Mouse (Mus musculus): ENCODE results near the gene Hsd11b1. TPM values are rescaled to one million over a fixed set of nuclear protein-coding genes. Genes with fewer than 3 reads are reported as not detected.
"Not testable (repeated sequence)": the region's sequence is repeated elsewhere in the genome, so short reads cannot be mapped to it uniquely, and the experiment has no call there.

Hsd11b1 gene
- polyA plus RNA-seq, 1 experiment: 3.1 TPM

DNA sequence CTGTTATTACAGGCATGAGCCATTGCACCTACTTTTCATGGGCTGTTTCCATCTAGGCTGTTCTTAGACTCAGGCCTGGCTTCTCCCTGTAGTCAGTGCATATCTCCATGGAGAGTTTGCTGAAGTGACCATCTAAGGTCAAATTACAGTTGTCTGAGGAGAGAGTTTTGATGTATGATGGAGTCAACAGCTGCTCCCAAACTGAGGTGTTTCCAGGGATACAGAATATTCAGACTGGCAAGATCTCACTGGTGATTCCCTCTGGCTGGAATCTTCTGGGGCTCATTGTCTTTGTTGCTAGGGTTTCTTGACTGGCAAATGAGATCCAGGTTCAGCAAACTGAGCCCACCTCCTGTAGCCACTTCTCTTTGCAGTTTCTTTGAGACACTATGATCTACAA lies 26.8 kb upstream of the Hsd11b1 start:
- no peak for TF ChIP-seq CTCF (IDR thresholded peaks at IDR 0.05; ENCODE audit: extremely low read depth, insufficient read length, insufficient replicate concordance, low read depth, low read length)
- no peak for TF ChIP-seq POLR2A (IDR thresholded peaks at IDR 0.05; ENCODE audit: low read depth, low read length)
- no peaks in the 10 kb centered on the region for H3K27me3 ChIP-seq (ENCODE audit: control insufficient read depth, insufficient read depth, low read length)
- no peak overlapping the region for H3K4me3 ChIP-seq (ENCODE audit: low read depth, low read length)
- no peaks in the 10 kb centered on the region for H3K36me3 ChIP-seq (ENCODE audit: control insufficient read depth, insufficient read depth, low read length)
- H3K27ac ChIP-seq (ENCODE audit: insufficient read depth, low read depth, low read length): no peak overlapping the region
- peaks cover 10% of the 10 kb centered on the region; the same call in 1 of the 2 replicates for H3K4me1 ChIP-seq (ENCODE audit: control insufficient read depth, insufficient read depth, insufficient read length, low read length)

DNA sequence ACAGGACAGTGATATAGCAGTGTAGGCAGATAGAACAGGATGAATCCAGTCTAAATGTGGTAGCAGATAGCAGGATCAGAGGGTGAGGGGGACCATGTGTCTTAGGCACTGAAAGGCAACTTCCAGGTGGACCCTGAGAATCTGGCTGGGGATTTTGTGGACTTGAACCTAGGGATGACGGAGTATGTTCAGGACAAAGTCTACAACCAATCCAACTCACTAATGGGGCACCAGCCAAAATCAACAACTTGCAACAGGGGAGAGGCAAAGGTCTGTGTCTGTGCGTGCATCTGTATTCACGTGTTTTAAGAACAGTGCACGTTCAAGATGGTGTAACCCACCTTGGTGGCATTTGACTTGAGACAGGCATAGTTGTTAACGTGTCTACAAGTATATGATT lies 26.0 kb upstream of the Hsd11b1 start:
- H3K36me3 ChIP-seq (ENCODE audit: control insufficient read depth, insufficient read depth, low read length): no peaks in the 10 kb centered on the region
- peaks cover 10% of the 10 kb centered on the region; the same call in 1 of the 2 replicates for H3K4me1 ChIP-seq (ENCODE audit: control insufficient read depth, insufficient read depth, insufficient read length, low read length)
- no peak overlapping the region for H3K4me3 ChIP-seq (ENCODE audit: low read depth, low read length)
- no peaks in the 10 kb centered on the region for H3K27me3 ChIP-seq (ENCODE audit: control insufficient read depth, insufficient read depth, low read length)
- TF ChIP-seq POLR2A (IDR thresholded peaks at IDR 0.05; ENCODE audit: low read depth, low read length) (no peak), CTCF (IDR thresholded peaks at IDR 0.05; ENCODE audit: extremely low read depth, insufficient read length, insufficient replicate concordance, low read depth, low read length) (no peak)
- no peak overlapping the region for H3K27ac ChIP-seq (ENCODE audit: insufficient read depth, low read depth, low read length)
- WGBS: 33% methylated on average over 5 of the region's 5 CpGs

DNA sequence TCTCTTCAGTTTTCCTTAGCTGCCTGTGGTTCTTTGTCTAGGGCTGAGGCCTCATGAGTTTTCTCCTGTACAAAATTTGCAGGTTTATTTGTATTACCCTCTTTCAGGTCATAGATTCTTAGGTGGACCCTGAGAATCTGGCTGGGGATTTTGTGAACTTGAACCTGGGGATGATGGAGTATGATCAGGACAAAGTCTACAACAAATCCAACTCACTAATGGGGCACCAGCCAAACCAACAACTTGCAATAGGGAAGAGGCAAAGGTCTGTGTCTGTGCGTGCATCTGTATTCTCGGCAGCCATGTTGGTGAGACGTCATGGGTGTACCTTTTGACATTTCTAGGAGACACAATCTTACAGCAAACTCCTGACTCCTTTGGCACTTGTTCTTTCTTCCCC lies 25.2 kb upstream of the Hsd11b1 start:
- no peaks in the 10 kb centered on the region for H3K36me3 ChIP-seq (ENCODE audit: control insufficient read depth, insufficient read depth, low read length)
- no peak overlapping the region for H3K27ac ChIP-seq (ENCODE audit: insufficient read depth, low read depth, low read length)
- no peak overlapping the region for H3K4me3 ChIP-seq (ENCODE audit: low read depth, low read length)
- H3K4me1 ChIP-seq (ENCODE audit: control insufficient read depth, insufficient read depth, insufficient read length, low read length): peaks cover 12% of the 10 kb centered on the region; the same call in 1 of the 2 replicates
- TF ChIP-seq CTCF (IDR thresholded peaks at IDR 0.05; ENCODE audit: extremely low read depth, insufficient read length, insufficient replicate concordance, low read depth, low read length): no peak
- TF ChIP-seq POLR2A (IDR thresholded peaks at IDR 0.05; ENCODE audit: low read depth, low read length): no peak
- 59% methylated on average over 3 of the region's 3 CpGs for WGBS
- no peaks in the 10 kb centered on the region for H3K27me3 ChIP-seq (ENCODE audit: control insufficient read depth, insufficient read depth, low read length)

DNA sequence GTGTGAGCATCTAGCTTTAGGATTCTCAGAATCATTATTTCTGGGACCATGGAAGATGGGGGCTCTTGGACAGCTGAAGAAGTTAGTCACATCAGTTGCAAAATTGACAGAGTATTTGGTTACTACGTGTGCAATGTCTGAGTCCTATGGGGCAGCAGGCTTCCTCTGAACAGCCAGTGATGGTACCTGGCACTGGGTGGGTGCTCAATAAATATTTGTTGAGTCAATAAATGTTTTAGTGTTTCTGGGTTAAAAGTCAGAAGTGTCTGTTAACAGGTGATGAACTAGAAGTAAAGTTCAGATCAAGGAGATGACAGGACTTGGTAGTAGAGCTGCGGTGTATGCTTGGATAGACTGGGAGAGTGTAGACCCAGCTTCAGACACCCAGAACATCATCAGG lies 23.7 kb upstream of the Hsd11b1 start:
- H3K4me1 ChIP-seq (ENCODE audit: control insufficient read depth, insufficient read depth, insufficient read length, low read length): peaks cover 14% of the 10 kb centered on the region; the same call in 1 of the 2 replicates
- 33% methylated on average over 2 of the region's 2 CpGs for WGBS
- no peaks in the 10 kb centered on the region for H3K36me3 ChIP-seq (ENCODE audit: control insufficient read depth, insufficient read depth, low read length)
- no peak overlapping the region for H3K27ac ChIP-seq (ENCODE audit: insufficient read depth, low read depth, low read length)
- no peak for TF ChIP-seq POLR2A (IDR thresholded peaks at IDR 0.05; ENCODE audit: low read depth, low read length)
- H3K4me3 ChIP-seq (ENCODE audit: low read depth, low read length): no peak overlapping the region
- no peaks in the 10 kb centered on the region for H3K27me3 ChIP-seq (ENCODE audit: control insufficient read depth, insufficient read depth, low read length)

DNA sequence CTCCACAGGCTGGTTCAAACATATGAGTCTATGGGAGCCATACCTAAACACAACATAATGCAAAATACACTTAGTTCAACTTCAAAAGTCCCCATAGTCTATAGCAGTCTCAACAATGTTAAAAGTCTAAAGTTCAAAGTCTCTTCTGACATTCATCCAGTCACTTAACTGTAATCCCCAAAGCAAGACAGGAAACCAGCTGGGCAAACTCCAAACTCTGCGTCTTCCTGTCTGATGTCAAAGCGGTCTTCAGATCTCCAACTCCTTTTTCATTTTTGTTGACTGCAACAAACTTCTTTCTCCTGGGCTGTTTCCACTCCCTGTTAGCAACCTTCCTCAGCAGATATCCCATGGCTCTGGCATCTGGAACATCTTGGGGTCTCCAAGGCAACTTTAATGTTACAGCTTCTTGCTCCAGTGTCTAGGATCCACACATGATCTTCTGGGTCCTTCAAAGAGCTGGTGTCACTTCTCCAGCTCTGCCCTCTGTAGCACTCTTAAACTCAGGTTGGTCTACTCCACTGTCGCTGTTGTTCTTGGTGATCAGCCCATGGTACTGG lies 22.0 kb upstream of the Hsd11b1 start:
- H3K27me3 ChIP-seq (ENCODE audit: control insufficient read depth, insufficient read depth, low read length); H3K4me3 ChIP-seq (ENCODE audit: low read depth, low read length); H3K36me3 ChIP-seq (ENCODE audit: control insufficient read depth, insufficient read depth, low read length): not testable (repeated sequence)
- 56% methylated on average over 3 of the region's 3 CpGs for WGBS
- Histone ChIP-seq H3K27ac (ENCODE audit: insufficient read depth, low read depth, low read length) (0 out of 2 replicates have a peak overlapping the region, but pooled peaks have one; percentile 52), H3K4me1 (ENCODE audit: control insufficient read depth, insufficient read depth, insufficient read length, low read length) (peaks cover 14% of the 10 kb centered on the region; the same call in 1 of the 2 replicates)

DNA sequence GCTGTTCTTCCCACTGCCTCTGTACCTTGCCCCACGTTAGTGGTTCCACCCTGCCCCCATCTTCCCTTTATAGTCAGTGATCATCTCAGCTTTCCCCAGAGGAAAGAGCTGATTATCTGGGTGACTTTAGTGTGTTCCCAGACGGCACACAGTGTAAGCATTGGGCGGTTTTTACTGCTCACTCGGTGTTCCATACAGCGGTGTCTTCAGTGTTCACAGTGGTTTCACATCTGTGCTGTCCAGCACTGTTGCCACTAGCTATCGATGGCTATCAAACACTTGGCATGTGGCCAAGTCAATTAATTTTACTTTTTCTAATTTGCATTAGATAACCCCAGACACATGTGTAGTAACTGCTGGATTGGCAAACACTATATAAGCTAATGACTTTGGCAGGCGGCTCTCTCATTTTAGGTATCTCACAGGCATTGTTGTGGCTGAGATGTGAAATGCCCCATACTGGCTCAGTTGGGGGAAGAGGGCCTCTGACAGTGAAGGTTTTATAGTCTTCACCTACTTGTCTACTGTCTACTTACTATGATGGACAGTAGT lies 20.4 kb upstream of the Hsd11b1 start:
- no peaks in the 10 kb centered on the region for H3K27me3 ChIP-seq (ENCODE audit: control insufficient read depth, insufficient read depth, low read length)
- no peak overlapping the region for H3K27ac ChIP-seq (ENCODE audit: insufficient read depth, low read depth, low read length)
- peaks cover 6% of the 10 kb centered on the region; the same call in 1 of the 2 replicates for H3K4me1 ChIP-seq (ENCODE audit: control insufficient read depth, insufficient read depth, insufficient read length, low read length)
- no peaks in the 10 kb centered on the region for H3K36me3 ChIP-seq (ENCODE audit: control insufficient read depth, insufficient read depth, low read length)
- no peak for TF ChIP-seq POLR2A (IDR thresholded peaks at IDR 0.05; ENCODE audit: low read depth, low read length)
- TF ChIP-seq CTCF (IDR thresholded peaks at IDR 0.05; ENCODE audit: extremely low read depth, insufficient read length, insufficient replicate concordance, low read depth, low read length): no peak
- 37% methylated on average over 7 of the region's 7 CpGs for WGBS
- H3K4me3 ChIP-seq (ENCODE audit: low read depth, low read length): no peak overlapping the region

DNA sequence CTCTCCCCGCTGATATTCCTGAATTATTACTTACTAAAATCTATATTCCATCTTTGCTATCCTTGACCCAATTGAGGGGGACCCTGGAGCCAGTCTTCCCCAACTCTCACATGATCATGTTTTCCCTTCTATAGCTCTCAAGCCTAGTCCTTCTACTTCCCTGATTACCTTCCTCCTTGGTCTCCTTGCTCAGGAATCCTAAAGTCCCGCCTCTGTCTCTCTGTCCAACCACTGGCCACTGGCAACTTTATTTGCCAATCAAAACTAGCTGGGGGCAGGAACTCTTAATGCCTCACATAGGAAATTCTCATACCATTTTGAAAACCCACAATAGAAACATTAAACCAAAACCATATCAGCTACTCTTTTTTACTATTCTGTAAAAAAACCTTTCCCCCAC lies 17.5 kb upstream of the Hsd11b1 start:
- H3K4me1 ChIP-seq (ENCODE audit: control insufficient read depth, insufficient read depth, insufficient read length, low read length): peaks cover 4% of the 10 kb centered on the region; the same call in 1 of the 2 replicates
- 90% methylated on average over 2 of the region's 2 CpGs for WGBS
- TF ChIP-seq CTCF (IDR thresholded peaks at IDR 0.05; ENCODE audit: extremely low read depth, insufficient read length, insufficient replicate concordance, low read depth, low read length) (no peak), POLR2A (IDR thresholded peaks at IDR 0.05; ENCODE audit: low read depth, low read length) (no peak)
- H3K36me3 ChIP-seq (ENCODE audit: control insufficient read depth, insufficient read depth, low read length): no peaks in the 10 kb centered on the region
- no peaks in the 10 kb centered on the region for H3K27me3 ChIP-seq (ENCODE audit: control insufficient read depth, insufficient read depth, low read length)
- H3K27ac ChIP-seq (ENCODE audit: insufficient read depth, low read depth, low read length): no peak overlapping the region
- H3K4me3 ChIP-seq (ENCODE audit: low read depth, low read length): no peak overlapping the region
